Mouse (Mus musculus) kidney, postnatal 25 days (tissue): ENCODE results near the gene Cacna2d1.

Experiments
- DNase-seq, 2 experiments: peaks; one replicate each; pipeline ENCODE4 v3.0.0; 2021; ENCODE audit warnings: mixed read lengths in 2 of 2

The Cacna2d1 gene

DNA sequence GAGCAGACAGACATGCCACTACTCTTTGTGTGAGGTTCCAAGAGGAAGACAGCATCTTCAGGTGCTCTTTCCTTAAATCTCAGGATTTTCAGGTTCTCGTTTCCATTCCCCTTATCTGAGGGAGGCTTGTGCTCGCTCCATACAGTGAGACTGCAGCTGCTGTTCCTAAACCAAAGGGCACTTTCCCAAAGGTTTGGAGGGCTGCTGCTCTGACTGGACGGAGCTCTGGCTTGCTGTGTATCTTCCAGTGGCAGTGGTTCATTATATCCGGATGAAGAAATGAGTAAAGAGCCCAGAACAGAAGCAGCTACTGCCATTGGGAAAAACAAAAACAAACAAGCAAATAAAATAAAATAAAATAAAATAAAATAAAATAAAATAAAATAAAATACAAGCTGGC, 359.3 kb downstream of the Cacna2d1 start:
- no peak for DNase-seq

DNA sequence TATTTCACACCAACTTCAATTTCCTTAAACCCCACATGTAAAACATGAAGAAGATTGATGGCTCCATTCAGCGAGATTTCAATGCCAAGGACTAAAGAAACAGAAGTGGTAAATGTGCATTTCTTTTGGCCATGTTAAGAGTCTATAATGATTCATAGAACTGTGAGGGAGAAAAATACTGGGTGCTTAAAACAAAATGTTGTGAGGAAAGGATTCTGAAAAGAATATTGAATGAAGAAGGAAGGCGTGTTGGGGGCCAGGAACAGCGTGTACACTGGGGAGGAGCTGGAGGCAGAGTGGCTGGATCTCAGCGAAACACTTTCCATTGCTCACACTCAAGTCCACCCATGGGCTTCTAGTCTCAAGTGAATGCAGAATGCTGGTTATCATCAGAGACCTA, 360.2 kb downstream of the Cacna2d1 start:
- no peak for DNase-seq

DNA sequence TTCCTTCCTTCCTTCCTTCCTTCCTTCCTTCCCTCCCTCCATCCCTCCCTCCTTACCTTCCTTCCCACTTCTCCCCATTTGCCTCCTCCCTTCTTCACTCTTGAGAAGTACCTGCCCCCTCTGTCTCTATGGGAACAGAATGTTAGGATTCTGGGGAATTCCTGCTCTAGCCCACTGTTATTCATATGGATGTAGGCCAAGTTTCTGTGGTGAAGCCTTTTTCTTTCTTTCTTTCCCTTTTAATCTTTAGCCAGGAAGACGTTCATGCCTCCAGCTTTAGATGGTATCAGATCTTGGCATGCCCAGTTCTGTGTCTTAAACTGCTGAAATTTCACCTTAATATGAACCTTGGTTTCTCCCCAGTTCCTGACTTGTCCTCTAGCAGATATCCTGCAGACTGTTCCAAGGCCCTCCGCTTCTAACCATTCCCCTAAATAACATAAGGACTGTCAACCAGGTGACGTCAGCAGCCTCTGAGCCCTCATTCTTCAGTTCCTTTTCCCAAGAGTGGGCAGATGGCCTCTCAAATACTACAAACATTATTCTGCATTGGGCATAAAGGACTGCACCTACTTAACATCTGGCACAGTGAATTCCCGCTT, 362.8 kb downstream of the Cacna2d1 start:
- no peak for DNase-seq

DNA sequence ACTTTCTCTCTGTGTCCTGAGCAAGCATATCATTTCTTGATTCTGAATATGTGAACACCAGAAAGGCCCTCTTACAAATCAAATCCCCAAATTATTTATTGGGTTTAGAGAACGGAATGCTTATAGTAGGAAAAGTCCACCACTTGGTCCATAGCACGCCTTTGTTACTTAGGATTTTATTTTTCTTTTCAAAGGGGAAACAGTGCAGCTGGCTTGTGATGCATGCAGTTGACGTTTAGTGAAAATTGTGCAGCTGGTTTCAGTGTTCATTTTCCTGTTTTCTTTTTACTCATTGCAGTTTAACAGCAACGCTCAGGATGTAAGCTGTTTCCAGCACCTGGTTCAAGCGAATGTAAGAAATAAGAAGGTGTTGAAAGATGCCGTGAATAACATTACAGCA, 365.1 kb downstream of the Cacna2d1 start:
- no peak for DNase-seq

DNA sequence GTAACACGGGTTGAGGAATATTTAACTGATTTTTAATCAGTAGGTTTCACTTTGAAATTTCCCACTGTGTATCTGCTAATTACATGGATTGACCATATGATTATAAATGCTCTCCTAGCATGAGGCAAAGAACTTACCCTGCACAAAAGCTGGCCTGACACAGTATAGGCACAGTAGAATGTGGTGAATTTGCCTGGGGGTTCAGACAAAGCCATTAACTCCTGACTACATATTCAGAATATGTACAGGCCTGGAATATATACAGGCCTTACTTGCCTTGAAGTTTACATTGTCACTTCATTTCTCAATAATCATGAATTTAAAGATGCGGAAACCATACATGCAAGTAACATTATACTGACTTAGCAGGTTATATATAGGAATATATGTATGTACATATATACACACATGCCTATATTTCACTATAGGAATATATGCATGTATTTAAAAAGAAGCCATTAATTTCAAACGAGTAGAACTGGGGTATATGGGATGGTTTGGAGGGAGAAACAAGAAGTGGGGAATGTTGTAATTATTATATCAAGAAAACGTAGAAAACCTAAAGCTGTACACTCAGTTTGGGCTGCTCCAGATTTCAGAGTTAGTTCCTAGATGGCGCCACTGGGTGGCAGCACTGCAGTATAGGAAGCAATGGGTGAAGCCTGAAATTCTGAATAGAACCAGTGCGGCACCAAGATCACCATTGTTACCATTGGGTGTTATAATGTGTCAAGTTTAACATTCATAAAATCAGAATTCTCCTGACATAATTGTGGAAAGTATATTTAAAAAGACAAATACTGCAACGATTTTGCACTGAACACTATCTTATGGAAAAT, 374.9 kb downstream of the Cacna2d1 start:
- peak; percentile 52 to 76 for DNase-seq

DNA sequence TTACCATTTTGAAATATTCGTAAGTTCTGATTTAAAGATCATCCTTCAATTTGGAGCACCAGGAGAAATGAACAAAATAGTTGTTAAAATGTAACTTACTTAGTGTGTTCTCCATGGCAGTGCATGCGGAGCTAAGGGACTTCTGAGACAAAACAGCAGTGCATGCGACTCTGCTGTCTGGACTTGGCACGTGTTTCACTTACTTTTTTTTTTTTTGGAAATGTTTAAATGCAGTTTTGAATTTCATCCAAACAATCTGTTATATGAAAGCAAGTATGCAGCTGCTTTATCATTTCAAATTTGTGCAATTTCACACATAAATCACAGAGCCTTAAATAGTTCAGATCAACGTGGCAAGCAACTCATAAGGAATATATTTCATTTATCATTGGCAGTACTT, 379.8 kb downstream of the Cacna2d1 start:
- DNase-seq = no peak

DNA sequence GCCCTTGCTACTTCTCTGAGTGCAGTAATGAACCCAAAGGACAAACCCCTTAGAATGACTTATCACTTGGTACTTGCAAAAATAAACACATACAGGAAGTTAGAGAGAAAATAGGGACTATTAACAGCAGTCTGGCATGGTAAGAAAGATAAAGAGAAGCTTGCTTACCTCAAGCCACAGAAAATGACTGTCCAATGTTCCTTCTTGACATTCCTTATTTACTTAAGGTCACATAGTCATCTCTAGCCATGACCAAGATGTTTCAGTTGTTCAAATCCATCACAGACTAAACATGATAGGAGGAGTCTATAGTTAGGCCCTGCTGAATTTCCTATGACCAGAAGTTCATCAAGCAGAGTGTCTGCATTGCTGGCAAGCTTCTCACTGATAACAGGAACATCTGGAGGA, 381.5 kb downstream of the Cacna2d1 start:
- DNase-seq = no peak

DNA sequence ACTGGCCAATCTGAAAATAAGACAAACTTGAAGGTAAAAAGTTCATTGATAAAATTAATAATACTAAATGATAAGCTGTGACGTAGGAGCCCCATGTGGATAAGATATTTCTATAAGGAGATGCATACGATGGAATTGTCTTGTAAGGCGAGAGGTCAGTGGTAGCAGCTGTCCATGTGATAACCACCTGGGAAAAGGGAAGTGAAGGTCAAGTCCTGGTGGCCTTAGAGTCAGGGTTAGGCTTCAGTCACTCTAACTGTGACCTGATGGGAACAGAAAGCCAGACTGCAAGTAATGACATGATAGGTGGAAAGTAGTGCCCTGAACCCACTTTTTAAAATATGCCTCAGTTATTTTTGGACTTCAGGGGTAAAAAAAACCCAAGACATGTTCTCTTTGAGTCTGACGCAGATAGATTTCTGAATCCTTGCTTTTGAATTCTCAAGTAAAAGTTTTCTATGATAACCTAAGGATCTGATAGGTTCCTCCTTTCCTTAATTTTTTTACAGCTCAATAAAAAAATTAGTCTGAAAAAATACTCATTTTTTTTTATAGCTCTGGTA, 383.3 kb downstream of the Cacna2d1 start:
- no peak for DNase-seq

DNA sequence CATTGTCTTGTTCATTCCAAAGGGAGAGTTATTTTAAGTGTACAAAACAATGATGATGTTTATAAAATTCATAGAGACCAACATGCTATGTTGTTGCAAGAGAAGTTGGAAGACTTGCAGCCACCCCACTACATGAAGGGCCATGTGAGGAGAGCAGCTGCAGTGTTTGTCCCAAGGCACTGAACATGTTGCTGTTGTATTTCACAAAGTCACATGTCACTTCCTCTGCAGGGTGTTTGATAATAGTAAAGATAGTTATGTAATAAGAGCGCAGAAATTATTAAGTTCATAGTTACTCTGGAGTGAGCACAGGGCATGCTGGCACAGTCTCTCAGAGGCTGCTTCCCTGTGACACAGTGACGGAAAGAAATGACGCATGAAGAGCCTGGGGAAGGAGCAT, 392.1 kb downstream of the Cacna2d1 start:
- DNase-seq = no peak

DNA sequence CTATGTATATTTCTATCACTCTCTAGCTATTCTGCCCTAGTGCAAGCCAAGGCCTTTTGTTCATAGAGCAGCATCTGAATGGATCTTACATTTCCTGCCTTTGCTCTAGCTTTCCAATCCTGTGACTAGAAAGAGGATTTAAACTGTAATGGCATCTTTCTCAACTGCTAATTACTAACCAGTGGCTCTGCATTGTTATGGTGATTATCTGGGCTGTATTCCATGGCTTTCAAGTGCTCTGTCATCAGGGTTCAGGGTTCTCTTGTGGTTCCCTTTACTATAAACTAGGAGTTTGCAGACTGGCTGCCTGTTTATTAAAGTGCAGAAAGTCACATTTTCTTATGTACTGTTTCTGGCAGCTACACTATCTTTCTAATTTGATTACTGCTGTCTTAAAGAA, 410.9 kb downstream of the Cacna2d1 start:
- no peak for DNase-seq

DNA sequence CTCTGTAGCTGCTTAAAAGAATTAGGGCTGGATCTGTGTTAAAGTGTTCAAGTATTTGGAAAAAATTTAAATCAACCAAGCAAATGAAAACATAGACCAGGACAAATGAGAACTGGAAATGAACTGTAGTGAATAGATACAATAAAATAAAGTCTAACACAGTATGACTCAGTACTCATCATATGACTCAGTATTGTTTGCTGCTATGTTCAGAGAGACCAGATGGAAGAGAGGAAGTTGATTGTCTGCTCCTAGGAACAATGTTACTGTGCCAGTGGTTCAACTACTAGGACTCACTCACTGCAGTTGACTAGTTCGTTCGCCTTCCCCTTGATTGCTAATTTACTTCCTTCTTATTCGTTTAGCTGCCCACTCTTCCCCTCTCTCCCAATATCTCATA, 421.3 kb downstream of the Cacna2d1 start:
- no peak for DNase-seq

DNA sequence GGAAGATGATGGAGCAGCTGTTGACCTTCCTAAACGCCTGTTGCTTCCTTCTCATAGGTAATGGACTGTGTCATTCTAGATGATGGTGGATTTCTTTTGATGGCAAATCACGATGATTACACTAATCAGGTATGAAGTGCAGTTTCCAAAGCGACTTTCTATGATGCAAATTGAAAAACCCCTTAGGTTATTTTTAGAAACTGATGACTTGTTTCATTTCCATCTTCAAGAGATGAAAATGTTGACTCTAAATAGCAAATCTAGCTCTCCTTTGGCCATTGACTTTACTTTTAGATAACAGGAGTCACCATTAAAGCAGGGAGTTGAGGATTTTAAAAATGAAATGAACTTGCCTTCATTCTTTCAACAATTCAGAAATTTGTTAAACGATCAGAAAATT, 423.2 kb downstream of the Cacna2d1 start:
- no peak for DNase-seq

DNA sequence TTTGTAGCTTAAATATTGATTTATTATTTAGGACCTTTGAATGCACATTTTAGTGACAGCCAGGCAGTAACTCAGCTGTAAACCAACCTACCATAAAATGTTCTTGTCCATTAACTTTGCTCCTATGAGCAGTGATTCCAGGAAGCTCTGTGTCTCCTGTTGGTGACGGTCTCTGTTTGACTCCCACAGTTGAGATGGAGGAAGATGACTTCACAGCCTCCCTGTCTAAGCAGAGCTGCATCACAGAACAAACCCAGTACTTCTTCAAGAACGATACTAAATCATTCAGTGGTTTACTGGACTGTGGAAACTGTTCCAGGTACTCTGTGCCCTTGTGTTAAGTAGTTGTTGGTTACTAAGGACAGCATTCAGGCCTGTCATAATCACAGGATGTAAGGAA, 427.6 kb downstream of the Cacna2d1 start:
- DNase-seq = no peak

DNA sequence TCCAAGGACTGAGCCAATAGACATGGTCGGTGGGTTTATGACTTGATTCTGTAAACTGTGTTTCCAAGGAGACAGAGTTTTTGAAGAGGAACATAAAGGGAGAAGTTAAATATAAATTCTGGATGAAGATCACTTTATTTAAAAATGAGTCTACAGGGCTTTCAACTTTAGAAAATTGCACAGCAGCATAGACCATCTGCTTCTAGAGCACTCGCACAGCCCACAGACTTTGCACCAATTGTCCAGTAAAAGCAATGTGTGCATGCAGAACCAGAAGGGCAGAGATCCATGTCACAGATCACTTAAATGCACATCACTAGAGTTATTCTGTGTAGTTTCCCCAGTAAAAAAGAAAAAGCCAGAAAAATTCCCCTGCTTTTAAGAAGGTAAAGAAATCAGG, 428.7 kb downstream of the Cacna2d1 start:
- no peak for DNase-seq

DNA sequence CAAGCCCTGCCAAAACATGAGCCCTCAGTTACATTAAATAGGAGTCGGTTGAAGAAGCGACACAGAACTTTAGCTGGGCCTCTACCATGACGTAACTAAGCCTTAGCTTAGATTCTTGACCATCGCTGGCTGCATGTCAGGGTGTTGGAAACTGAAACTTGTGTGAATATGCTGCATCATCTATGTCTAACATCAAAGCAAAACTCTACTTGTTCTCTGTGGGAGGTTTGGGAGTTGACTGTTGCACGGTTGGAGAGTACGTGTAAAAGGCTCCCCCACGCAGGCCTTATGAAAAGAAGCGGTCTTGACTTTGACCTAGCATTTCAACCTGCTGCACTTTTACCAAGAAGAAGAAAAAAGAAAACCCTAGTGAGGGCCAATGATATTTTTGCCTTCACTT, 436.2 kb downstream of the Cacna2d1 start:
- no peak for DNase-seq

DNA sequence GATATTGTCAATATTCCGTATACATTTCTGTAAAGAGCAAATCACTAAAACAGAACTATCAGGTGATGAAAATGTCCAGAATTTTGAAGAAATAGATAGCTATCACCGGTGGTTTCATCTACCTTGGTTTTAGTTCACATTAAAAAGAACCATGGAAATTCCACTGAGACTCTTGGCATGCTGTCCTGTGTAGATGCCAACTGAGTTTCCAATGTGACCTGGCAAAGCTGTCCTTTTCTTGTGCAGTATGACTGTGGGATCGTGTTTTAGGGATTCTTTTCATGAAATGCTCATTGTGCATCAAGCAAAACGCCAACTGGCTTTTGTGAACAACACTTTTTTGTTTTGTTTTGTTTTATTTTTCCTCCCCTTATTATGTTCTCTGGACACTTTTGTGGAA, 439.5 kb downstream of the Cacna2d1 start:
- no peak for DNase-seq

DNA sequence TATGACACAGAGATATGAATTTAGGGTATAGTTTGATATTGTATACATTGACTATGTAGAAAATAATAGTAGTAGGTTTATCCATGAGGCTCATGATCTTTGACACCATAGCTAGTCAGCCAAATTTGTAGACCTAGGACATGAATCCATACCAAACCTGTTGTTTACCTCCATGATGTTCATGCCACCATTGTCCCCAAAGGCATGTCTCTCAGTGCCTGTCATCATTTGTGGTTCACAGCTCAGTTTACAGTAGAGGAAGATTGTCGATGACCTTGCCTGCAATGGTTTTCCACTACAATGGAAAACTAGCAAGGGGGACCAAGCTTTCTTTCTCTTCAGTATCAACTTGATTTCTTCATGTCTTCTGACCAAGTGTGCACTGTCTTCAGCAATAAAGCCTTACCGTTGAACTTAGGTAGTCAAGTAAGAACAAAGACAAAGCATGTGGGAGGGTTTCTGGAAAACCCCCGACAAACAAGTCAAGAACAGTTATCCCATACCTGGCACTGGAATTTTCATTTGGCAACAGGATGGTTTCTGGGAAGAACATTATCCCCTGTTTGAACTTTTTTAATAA, 441.9 kb downstream of the Cacna2d1 start:
- no peak for DNase-seq

DNA sequence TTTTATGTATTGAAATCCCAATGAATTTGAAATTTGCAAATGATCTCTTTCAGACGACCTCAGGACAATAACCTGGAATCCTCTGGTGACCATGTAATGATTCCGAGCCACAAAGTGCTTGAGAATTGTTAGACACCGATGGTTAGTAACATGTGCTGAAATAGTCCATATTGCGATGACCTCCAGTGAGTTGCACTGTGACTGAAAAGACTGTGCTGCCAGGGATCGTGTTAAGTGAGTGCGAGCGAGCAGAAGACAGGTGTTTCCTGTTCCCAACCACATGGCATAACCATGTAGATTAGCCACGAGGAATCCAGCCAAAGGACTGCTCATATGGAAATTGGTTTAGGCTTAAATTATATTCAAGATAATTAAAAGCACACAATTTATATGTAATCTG, 475.5 kb downstream of the Cacna2d1 start:
- no peak for DNase-seq

DNA sequence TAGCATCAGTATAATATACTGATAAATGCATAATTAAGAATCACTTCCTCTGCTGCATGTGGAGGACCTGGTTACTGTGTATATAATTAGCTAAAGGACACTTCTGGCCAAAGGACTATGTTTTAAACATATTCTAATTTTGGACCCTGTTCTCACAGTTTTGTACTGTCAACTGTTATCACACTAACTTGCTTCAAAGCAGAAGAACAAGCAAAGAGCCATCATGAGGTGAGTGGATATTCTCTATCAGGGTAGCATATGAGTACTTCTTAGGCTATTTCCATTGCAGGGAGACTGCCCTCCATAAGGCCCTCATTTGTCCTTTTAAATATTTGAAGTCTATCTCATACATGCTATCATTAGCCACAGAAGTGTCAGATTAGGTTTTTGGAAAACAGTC, 480.2 kb downstream of the Cacna2d1 start:
- no peak for DNase-seq

DNA sequence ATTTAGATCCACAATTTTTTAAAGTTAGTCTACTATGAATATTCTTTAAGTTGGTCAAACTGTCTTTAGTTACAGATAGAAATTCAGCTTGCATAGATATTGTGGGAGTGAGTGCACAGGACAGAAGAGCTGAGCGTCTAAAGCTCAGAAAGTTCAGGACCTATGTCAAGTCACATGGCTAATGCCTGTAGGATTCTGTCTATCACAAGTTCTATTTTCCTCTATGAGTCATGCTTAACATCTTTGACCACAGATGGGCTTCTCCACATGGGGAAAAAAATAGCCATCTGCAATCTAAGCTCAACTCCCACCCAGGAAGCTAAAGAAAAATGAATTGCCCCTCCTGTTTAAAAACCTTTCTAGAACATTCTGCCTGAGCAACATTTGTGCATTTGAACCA, 483.5 kb downstream of the Cacna2d1 start:
- DNase-seq = no peak

DNA sequence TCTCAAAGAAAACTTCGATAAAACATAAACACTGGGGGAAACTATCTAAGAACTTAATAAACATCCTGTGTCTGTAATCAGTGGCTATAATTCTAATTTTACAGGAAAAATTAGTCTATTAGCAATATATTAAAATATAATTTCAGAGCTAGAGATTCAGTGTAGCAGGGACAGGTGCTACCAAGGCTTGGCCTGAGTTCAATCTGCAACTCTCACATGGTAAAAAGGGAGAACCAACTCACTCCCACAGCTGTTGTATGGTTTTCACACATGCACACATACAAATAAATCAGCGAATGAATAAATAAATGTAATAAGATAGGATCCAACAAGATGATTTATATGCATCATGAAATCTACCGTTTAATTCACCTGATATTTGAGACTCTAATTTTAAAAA, 484.0 kb downstream of the Cacna2d1 start:
- no peak for DNase-seq
